Mouse (Mus musculus): ENCODE measurements around the gene Plxnb2. TPM values are rescaled to one million over a fixed set of nuclear protein-coding genes. Genes with fewer than 3 reads are reported as not detected.

The Plxnb2 gene
- polyA plus RNA-seq, 1 experiment from 2014 or later, result 113 TPM

DNA sequence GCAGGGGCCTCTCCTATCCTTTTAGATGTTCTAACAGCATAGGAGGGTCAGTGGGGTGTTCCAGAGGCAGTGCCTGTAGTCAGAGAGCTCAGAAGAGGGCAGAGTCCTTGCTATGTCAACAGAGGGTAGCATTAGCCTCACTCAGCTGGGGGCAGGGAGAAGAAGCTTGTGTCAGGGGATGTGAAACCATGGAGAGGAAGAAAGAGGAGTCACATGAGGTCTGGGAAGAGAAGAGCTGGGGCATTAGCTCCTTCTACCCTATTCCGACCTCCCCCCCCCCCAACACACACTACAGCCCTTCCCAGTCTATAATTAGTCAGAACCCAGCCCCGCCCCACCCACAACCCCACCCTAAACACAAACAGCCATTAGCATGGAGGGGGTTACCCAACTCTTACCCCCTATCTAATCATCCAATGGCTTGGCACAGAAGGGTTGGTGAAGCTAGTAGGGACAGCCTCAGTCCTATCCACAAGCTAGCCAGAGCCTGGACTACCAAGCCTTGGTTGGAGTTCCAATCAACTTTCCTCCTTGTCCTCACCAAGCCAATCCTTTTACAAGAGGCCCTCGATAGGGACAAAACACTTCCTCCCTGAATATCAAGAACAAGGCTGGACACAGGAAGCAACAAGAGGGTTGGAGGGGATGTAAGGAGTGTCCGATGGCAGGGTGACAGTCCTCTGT is 2.9 kb downstream of the Plxnb2 start:
- no peaks in the 10 kb centered on the region for H3K27me3 ChIP-seq
- H3K4me2 ChIP-seq (replicated peaks), result peak overlapping the region; percentile 84
- H3K27ac ChIP-seq (replicated peaks), result peak overlapping the region; percentile 94
- ATAC-seq (replicated peaks), result no peak
- 0 out of 2 replicates have a peak overlapping the region, but pooled peaks have one; percentile 22 for H3K9ac ChIP-seq (replicated peaks)
- H3K36me3 ChIP-seq, result no peaks in the 10 kb centered on the region
- 68% methylated on average over 4 of the region's 4 CpGs for WGBS
- H3K9me3 ChIP-seq, result no peaks in the 10 kb centered on the region
- no peak overlapping the region; the same call in 1 of the 2 replicates for H3K4me3 ChIP-seq
- peaks cover 92% of the 10 kb centered on the region for H3K4me1 ChIP-seq

DNA sequence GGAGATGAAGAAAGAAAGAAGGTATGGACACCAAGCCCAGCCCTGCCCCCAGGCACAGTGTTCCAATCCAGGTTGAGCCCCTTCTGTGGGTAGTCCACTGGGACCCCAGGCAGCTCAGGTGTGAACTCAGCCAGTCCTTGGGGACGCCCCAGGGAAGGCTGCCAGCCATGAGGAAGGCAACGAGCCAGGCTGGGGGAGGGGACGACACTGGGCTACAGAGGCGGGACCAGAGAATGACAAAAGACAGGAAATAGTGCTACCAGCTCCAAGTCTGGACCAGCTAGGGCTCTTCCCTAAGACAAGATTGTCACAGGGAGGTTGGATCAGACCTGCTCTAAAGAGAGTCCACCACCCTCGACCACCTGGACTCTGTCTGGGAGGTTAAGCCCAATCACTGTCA is 3.5 kb downstream of the Plxnb2 start:
- H3K4me3 ChIP-seq, result no peak overlapping the region
- 11% methylated on average over 5 of the region's 5 CpGs for WGBS

DNA sequence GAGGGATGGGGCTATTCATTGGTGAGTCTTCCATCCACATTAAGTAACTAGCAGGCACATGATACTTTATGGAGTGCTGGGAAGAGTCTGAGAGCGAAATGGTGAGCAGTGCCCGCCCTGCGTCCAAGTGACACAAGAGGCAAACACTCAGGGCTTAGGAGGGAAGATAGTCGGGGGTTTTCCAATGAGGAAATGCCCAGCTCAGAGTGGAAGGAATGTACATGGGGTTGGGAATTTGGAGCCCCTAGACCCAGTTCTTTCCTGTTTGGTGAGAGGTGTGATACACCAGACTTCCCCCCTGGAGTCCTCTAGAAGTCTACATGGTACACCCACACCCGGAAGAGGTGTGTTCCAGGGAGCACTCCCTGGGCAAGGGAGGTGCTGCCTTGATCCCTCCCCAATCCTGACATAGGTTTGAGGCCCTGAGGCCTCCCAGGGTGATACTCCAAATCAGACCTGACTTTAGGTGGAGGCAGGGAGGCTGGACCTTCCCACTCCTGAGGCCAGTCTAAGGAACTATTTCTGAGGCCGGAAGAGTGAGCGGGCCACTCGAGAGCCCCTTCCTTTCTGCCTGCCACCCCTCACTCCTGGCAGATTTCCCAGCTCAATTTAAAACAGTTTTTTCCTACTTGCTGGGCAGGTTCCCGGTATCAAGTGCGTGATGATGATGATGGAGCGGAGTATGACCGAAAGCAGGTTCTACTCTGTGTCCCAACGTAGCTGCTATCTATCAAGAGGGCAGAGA is 5.0 kb downstream of the Plxnb2 start:
- peaks cover 89% of the 10 kb centered on the region for H3K4me1 ChIP-seq
- WGBS, result 60% methylated on average over 13 of the region's 13 CpGs

More for the DNA sequence above, 3.5 kb downstream of the Plxnb2 start:
- H3K9ac ChIP-seq (replicated peaks), result 0 out of 2 replicates have a peak overlapping the region, but pooled peaks have one; percentile 22
- H3K4me2 ChIP-seq (replicated peaks), result peak overlapping the region; percentile 84
- H3K27ac ChIP-seq (replicated peaks), result peak overlapping the region; percentile 61
- no peak for ATAC-seq (replicated peaks)
- no peaks in the 10 kb centered on the region for H3K9me3 ChIP-seq
- peaks cover 92% of the 10 kb centered on the region for H3K4me1 ChIP-seq
- no peaks in the 10 kb centered on the region for H3K36me3 ChIP-seq
- H3K27me3 ChIP-seq, result no peaks in the 10 kb centered on the region

DNA sequence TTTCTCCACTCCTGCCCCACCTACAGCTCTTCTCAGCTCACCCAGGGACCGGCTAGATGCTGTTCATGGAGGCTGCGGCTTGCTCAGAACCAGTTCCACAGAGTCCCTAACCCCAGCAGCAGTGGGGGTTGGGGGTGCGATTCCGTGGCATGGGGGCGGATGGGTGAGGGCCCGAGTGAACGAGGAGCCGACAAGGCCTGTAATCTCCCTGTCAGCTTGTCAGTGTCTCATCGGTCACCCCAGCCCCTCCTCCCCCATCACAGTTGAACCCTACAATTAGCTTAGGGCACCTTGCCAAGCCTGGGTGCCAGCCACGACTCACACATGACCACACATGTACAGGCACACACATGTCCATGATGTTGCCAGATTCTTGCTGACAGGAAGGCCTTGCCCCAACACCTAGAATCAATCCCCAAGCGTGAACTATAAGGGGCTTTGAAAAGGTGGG is 5.7 kb downstream of the Plxnb2 start:
- no peak overlapping the region for H3K9ac ChIP-seq (replicated peaks)
- H3K27ac ChIP-seq (replicated peaks), result peak overlapping the region; percentile 90; the same call in 1 of the 2 replicates
- peak overlapping the region; percentile 98 for H3K4me2 ChIP-seq (replicated peaks)
- 32% methylated on average over 11 of the region's 11 CpGs for WGBS
- no peaks in the 10 kb centered on the region for H3K27me3 ChIP-seq
- no peaks in the 10 kb centered on the region for H3K9me3 ChIP-seq
- H3K4me3 ChIP-seq, result no peak overlapping the region
- peaks cover 3% of the 10 kb centered on the region; the same call in 1 of the 2 replicates for H3K36me3 ChIP-seq
- peaks cover 93% of the 10 kb centered on the region for H3K4me1 ChIP-seq
- 0 out of 2 replicates have a peak, but pooled peaks have one; percentile 4 for ATAC-seq (replicated peaks)

More for the DNA sequence above, 5.0 kb downstream of the Plxnb2 start:
- peak overlapping the region; percentile 98; the same call in 1 of the 2 replicates for H3K4me2 ChIP-seq (replicated peaks)
- no peaks in the 10 kb centered on the region for H3K9me3 ChIP-seq
- H3K36me3 ChIP-seq, result no peaks in the 10 kb centered on the region
- H3K9ac ChIP-seq (replicated peaks), result no peak overlapping the region
- no peak overlapping the region for H3K4me3 ChIP-seq
- ATAC-seq (replicated peaks), result no peak
- peak overlapping the region; percentile 90; the same call in 1 of the 2 replicates for H3K27ac ChIP-seq (replicated peaks)
- H3K27me3 ChIP-seq, result no peaks in the 10 kb centered on the region

DNA sequence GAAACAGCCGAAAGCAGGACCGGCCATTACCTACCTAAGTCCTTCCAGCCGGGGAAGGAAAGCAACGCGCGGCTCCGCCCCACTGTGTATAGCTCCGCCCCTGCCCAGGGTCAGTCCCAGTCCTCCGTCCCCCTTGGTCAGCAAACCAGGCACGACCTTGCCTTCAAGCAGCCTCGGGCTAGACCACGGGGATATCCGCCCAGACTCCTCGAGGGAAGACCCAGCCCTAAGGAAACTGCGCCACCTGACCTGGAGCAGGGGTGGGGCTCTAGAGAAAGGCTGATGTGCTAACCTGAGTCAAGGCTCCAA is 6.7 kb downstream of the Plxnb2 start:
- H3K27me3 ChIP-seq, result no peaks in the 10 kb centered on the region
- peak overlapping the region; percentile 57 for H3K4me3 ChIP-seq
- peaks cover 93% of the 10 kb centered on the region for H3K4me1 ChIP-seq
- peak overlapping the region; percentile 90 for H3K27ac ChIP-seq (replicated peaks)
- H3K9ac ChIP-seq (replicated peaks), result peak overlapping the region; percentile 74
- peaks cover 5% of the 10 kb centered on the region; the same call in 1 of the 2 replicates for H3K36me3 ChIP-seq
- no peaks in the 10 kb centered on the region for H3K9me3 ChIP-seq
- peak overlapping the region; percentile 98 for H3K4me2 ChIP-seq (replicated peaks)
- 2% methylated on average over 15 of the region's 15 CpGs for WGBS
- ATAC-seq (replicated peaks), result peak; percentile 17; the same call in 1 of the 2 replicates

DNA sequence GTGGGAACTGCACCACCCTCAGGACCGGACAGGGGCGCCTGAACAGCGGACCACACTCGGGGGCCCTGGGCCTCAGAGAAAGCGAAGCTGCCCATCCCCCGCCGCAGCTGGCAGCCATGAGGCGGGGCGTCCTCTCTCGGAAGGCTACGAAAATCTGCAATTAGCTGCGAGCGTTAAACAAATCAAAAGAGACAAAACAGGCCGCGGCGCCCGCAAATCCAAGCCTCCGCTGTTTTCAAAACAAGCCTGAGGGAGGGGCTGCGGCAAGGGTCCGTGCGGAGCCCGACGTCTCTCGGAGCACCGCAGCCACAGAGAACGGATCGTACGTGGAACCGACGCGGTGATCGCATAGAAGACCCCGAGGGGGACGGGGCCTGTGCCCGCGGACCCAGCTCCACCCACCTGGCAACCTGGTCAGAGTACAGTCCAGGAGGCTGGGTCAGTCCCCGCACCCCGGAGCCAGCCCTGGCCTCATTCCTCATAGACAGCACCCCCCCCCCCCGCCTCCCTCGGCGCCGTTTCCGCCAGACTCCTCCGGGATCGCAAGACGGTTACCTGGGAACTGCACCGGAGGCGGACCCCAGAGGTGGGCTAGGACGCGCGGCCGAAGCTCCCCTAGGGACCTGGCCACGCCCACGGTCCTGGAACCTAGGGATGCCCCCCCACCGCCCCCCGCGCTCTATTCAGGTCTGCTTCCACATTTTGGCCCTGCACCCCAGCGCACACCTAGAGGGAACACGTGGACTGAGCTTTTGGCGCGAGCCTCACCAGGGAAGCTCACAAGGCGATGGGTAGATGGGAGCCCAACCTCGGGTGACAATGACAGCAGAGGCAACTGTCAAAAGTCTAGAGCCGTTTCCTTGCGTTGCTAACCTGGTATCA is 7.3 kb downstream of the Plxnb2 start:
- H3K27me3 ChIP-seq, result no peaks in the 10 kb centered on the region
- ATAC-seq (replicated peaks), result peak; percentile 49
- WGBS, result under 1% methylated on average over 65 of the region's 65 CpGs
- peak overlapping the region; percentile 74 for H3K9ac ChIP-seq (replicated peaks)
- no peaks in the 10 kb centered on the region for H3K9me3 ChIP-seq
- H3K4me3 ChIP-seq, result peak overlapping the region; percentile 57
- H3K27ac ChIP-seq (replicated peaks), result peak overlapping the region; percentile 90
- H3K36me3 ChIP-seq, result peaks cover 5% of the 10 kb centered on the region; the same call in 1 of the 2 replicates
- H3K4me2 ChIP-seq (replicated peaks), result peak overlapping the region; percentile 98
- H3K4me1 ChIP-seq, result peaks cover 89% of the 10 kb centered on the region

DNA sequence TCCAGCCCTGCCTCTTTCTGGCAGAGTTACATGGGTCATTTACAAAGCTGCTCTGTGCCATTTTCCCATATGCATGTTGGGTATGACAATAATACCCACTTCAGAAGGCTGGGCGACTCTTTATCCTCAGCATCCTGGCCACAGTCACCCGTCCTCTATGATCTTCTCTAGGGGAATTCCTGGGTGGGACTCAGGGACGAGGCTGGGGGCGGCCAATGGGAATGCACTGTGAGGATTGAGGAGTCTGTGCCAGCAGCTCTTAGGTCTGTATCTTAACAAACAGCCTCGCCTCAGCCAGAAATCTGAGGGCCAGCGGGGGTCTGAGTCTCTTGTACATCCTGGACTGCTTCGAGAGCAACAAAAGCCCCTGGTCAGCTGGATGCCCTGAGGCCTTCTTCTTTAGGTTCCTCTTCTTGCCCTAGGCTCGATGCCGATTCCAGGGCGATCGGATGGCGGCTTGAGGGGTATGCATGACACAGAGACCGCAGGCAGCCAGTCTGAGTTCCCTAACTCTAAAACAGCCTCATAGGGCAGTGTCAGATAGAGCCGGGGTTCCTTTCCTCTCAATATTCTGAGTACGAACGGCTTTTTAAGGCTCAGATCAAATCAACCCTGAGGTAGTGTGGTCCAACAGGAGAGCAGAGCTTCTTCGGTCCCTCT is 8.2 kb downstream of the Plxnb2 start:
- Histone ChIP-seq H3K9me3 (no peaks in the 10 kb centered on the region), H3K27me3 (no peaks in the 10 kb centered on the region), H3K4me2 (replicated peaks) (peak overlapping the region; percentile 98), H3K4me3 (peak overlapping the region; percentile 57), H3K36me3 (peaks cover 8% of the 10 kb centered on the region; the same call in 1 of the 2 replicates), H3K27ac (replicated peaks) (peak overlapping the region; percentile 90), H3K4me1 (peaks cover 80% of the 10 kb centered on the region), H3K9ac (replicated peaks) (peak overlapping the region; percentile 74)
- ATAC-seq (replicated peaks), result no peak
- WGBS, result 17% methylated on average over 17 of the region's 17 CpGs

DNA sequence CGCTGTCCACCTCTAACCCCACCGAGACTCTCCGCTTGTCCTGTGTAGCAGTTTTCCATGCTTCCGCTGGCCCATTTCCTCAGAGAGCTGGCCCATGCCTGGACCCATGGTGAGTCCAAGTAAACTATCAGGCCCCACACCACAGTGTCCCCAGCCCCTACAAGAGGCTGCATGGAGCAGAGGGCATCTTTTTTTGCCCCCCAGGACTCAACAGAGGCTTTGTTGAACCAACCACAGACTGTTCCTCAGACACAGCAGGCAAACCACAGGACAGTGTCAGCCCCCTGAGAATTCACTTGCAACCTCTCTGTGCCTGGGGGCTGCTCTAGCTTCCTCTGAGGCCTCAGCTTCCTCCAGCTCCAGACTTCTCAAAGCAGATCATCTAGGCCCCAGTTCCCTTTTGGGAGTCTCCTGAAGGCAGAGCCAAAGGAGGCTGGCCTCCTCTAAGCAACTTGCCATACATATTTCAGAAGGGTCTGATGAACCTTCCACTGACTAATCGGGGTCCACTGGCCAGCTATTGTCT is 9.0 kb downstream of the Plxnb2 start:
- ATAC-seq (replicated peaks), result no peak
- peaks cover 72% of the 10 kb centered on the region for H3K4me1 ChIP-seq
- WGBS, result 93% methylated on average over 5 of the region's 5 CpGs

DNA sequence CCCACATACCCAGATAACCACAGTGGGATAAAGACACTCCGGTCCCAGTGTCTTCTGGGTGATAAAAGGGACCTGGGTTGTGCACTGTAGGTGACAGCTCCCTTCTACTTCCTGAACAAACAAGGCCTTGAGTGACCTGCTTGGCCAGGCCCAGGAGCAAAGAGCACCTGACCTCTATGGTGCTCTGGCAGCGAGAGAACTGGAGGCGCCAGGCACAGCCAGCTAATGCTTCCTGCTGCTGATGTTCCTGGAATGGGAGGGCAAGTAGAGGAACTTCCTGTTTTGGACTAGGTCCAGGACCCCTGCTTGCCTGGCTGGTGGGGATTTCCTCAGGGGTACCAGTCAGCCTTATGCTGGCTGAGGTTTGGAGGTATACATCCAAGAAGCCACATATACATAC is 10.5 kb downstream of the Plxnb2 start:
- no peak for ATAC-seq (replicated peaks)
- H3K36me3 ChIP-seq, result peaks cover 31% of the 10 kb centered on the region
- H3K27ac ChIP-seq (replicated peaks), result peak overlapping the region; percentile 65
- WGBS, result 67% methylated on average over 3 of the region's 3 CpGs
- H3K4me3 ChIP-seq, result no peak overlapping the region
- peaks cover 57% of the 10 kb centered on the region for H3K4me1 ChIP-seq
- no peaks in the 10 kb centered on the region for H3K27me3 ChIP-seq
- no peak overlapping the region for H3K4me2 ChIP-seq (replicated peaks)
- no peaks in the 10 kb centered on the region for H3K9me3 ChIP-seq
- no peak overlapping the region for H3K9ac ChIP-seq (replicated peaks)

More for the DNA sequence above, 9.0 kb downstream of the Plxnb2 start:
- no peaks in the 10 kb centered on the region for H3K9me3 ChIP-seq
- no peak overlapping the region for H3K9ac ChIP-seq (replicated peaks)
- H3K4me2 ChIP-seq (replicated peaks), result no peak overlapping the region
- H3K36me3 ChIP-seq, result peaks cover 17% of the 10 kb centered on the region
- H3K4me3 ChIP-seq, result no peak overlapping the region
- H3K27me3 ChIP-seq, result no peaks in the 10 kb centered on the region
- no peak overlapping the region for H3K27ac ChIP-seq (replicated peaks)

DNA sequence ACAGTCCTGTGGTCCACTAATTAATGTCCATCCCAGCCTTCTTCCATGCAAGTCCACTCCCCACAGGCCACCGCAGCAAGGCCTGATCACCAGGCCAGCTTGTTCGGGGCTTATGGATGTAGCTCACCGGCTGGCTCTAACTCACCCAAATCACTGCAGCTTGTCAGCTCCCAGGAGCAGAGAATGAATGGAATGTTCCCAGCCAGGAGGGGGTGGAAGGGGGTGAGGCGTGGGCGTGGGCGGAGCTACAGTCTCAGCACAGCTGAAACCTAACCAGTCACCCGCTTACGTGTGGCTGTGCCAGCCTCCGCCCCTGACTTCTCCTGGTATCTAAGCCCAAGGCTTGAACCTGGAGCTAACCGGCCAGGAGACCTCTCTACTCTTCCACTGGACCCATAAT is 11.2 kb downstream of the Plxnb2 start:
- no peak overlapping the region for H3K4me3 ChIP-seq
- no peaks in the 10 kb centered on the region for H3K27me3 ChIP-seq
- peak overlapping the region; percentile 14; the same call in 1 of the 2 replicates for H3K4me2 ChIP-seq (replicated peaks)
- peaks cover 37% of the 10 kb centered on the region for H3K36me3 ChIP-seq
- WGBS, result 5% methylated on average over 10 of the region's 10 CpGs
- no peaks in the 10 kb centered on the region for H3K9me3 ChIP-seq
- peak overlapping the region; percentile 65 for H3K27ac ChIP-seq (replicated peaks)
- H3K9ac ChIP-seq (replicated peaks), result 0 out of 2 replicates have a peak overlapping the region, but pooled peaks have one; percentile 11
- H3K4me1 ChIP-seq, result peaks cover 50% of the 10 kb centered on the region
- peak; percentile 59 for ATAC-seq (replicated peaks)

DNA sequence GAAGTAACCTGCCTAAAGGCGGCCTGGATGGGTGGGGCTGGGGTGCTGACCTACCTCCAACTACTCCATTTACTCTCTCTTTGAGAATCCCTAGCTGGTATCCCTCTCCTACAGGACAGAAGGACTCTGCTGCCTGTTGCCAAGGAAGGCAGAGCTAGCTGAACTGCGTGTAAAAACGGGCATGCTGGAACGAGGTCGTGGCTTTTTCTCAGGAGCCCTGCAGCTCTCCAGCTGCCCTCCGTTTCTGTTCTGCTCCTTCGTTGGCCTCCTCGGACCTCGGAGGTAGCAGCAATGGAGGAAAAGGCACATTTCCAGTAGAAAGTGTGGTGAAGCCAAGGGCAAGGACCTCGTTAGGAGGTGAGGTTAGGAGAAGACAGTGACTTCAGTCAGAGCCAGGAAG is 11.7 kb downstream of the Plxnb2 start:
- Histone ChIP-seq H3K27ac (replicated peaks) (peak overlapping the region; percentile 65), H3K9ac (replicated peaks) (no peak overlapping the region), H3K9me3 (no peaks in the 10 kb centered on the region), H3K4me3 (no peak overlapping the region), H3K27me3 (no peaks in the 10 kb centered on the region), H3K4me2 (replicated peaks) (0 out of 2 replicates have a peak overlapping the region, but pooled peaks have one; percentile 14), H3K36me3 (peaks cover 42% of the 10 kb centered on the region), H3K4me1 (peaks cover 45% of the 10 kb centered on the region)
- WGBS, result 52% methylated on average over 10 of the region's 10 CpGs
- ATAC-seq (replicated peaks), result no peak

Data from forebrain, embryonic 15.5 days (tissue).